Mouse (Mus musculus) liver, embryonic 12.5 days (tissue): ENCODE results near the gene Cd80. TPM values are rescaled to one million over a fixed set of nuclear protein-coding genes. Genes with fewer than 3 reads are reported as not detected.
"Not testable (repeated sequence)": the region's sequence is repeated elsewhere in the genome, so short reads cannot be mapped to it uniquely, and the experiment has no call there.

ENCODE experiments used
- ATAC-seq: fragments of 200-750 bp; cut with Nextera tagmentation; 2 replicates; pipeline ENCODE4 v1.8.0; 2017; ENCODE audit warnings: moderate number of reproducible peaks, mild to moderate bottlenecking, moderate library complexity
- H3K27ac ChIP-seq: fragments of 300-500 bp; sonication (generic); 2 replicates; pipeline ENCODE4 v1.5.1; 2016; ENCODE audit warnings: mild to moderate bottlenecking
- H3K27me3 ChIP-seq: fragments of 300-500 bp; sonication (generic); replicated peaks from 2 replicates; pipeline ENCODE4 v1.6.1; 2016; ENCODE audit warnings: mild to moderate bottlenecking, moderate library complexity
- H3K36me3 ChIP-seq: fragments of 300-500 bp; sonication (generic); 2 replicates; pipeline ENCODE4 v1.6.1; 2016; ENCODE audit warnings: mild to moderate bottlenecking, moderate library complexity
- H3K4me1 ChIP-seq: fragments of 300-500 bp; sonication (generic); 2 replicates; pipeline ENCODE4 v1.6.1; 2016
- H3K4me2 ChIP-seq: fragments of 300-500 bp; sonication (generic); 2 replicates; pipeline ENCODE4 v1.6.1; 2016; ENCODE audit warnings: mild to moderate bottlenecking, moderate library complexity
- H3K4me3 ChIP-seq: fragments of 300-500 bp; sonication (generic); 2 replicates; pipeline ENCODE4 v1.5.1; 2016; ENCODE audit warnings: mild to moderate bottlenecking, moderate library complexity
- H3K9ac ChIP-seq: fragments of 300-500 bp; sonication (generic); 2 replicates; pipeline ENCODE4 v1.6.1; 2016; ENCODE audit warnings: mild to moderate bottlenecking, moderate library complexity
- H3K9me3 ChIP-seq: fragments of 300-500 bp; sonication (generic); replicated peaks from 2 replicates; pipeline ENCODE4 v1.6.1; 2016; ENCODE audit warnings: mild to moderate bottlenecking, moderate library complexity
- WGBS: fragments of 180-500 bp; shearing (Covaris S2); methylation state at CpG from one replicate; pipeline ENCODE4 v1.1.7; 2016; ENCODE audit not compliant: insufficient replicate concordance; 5-methylcytosine and 5-hydroxymethylcytosine counted together
- polyA plus RNA-seq: library from polyadenylated mRNA; unstranded; fragments of >200 nt; fragmentation: Nextera tagmentation; extraction: Ambion mirVana; gene quantifications from 2 replicates; pipeline ENCODE4 v1.2.1, GENCODE M21; 2016

Gene Cd80
- polyA plus RNA-seq, 1 experiment from 2014 or later = 0.19 TPM

DNA sequence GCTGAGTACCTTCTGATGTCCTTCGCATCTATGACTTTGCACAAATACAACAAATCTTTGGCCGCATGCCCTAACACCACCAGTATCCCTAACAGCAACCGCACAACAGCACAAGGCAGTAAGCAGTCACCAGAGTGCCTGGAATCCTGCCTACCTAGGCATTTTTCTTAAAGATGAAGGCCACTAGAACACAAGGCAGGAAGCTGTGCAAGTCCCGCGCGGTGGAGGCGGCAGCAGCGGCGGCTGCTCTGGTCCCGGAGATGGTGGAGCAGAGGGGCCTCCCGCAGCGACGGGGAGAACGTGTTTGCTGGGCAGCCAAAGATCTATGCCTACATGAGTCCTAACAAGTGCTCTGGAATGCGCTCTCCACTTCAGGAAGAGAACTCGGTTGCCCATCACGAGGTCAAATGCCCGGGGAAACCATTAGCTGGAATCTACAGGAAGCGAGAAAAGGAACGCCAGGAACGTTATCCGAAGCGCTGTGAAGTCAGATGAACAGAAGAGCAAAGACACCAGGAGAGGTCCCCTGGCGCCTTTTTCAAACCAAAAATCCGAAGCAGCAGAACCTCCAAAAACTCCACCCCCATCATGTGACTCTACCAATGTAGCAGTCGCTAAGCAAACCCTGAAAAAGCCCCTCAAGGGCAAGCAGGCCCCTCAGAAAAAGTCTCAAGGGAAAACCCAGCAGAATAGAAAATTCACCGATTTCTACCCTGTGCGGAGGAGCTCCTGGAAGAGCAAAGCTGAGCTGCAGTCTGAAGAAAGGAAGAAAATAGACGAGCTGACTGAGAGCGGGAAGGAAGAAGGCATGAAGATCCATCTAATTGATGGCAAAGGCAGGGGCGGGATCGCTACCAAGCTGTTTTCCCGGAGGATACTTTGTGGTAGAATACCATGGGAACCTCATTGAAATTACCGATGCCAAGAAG, 21.2 kb downstream of the Cd80 start:
- Histone ChIP-seq H3K36me3 (no peaks in the 10 kb centered on the region), H3K27me3 (no peaks in the 10 kb centered on the region), H3K9me3 (no peaks in the 10 kb centered on the region), H3K4me1 (peaks cover 67% of the 10 kb centered on the region), H3K4me3 (peak overlapping the region; percentile 58), H3K27ac (peak overlapping the region; percentile 61; the same call in 1 of the 2 replicates), H3K9ac (peak overlapping the region; percentile 66), H3K4me2 (peak overlapping the region; percentile 87)
- 8% methylated on average over 34 of the region's 34 CpGs for WGBS
- ATAC-seq = peak; percentile 31; the same call in 1 of the 2 replicates

DNA sequence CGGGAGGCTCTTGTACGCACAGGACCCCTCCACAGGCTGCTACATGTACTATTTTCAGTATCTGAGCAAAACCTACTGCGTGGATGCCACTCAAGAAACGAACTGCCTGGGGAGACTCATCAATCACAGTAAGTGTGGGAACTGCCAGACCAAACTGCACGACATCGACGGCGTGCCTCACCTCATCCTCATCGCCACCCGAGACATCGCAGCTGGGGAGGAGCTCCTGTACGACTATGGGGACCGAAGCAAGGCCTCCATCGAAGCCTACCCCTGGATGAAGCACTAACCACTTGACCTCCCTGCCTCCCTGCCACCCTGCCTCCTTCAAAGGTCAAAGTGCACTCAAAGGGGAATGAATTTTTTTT, 21.9 kb downstream of the Cd80 start:
- peak overlapping the region; percentile 66; the same call in 1 of the 2 replicates for H3K9ac ChIP-seq

DNA sequence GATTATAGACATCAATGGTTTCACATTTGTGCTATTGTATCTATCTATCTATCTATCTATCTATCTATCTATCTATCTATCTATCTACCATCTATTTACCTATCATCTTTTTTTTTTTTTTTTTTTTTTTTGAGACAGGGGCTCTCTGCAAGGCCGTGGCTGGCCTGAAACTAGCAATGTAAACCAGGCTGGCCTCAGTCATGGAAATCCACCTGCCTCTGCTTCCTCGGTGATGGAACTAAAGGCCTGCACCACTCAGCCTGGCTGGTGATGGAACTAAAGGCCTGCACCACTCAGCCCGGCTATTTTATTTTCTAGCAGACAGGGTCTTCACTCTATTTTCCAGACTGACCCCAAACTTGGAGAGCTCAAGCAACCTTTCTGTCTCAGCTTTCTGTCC, 22.9 kb downstream of the Cd80 start:
- ATAC-seq = no peak
- H3K27me3 ChIP-seq = peaks cover 10% of the 10 kb centered on the region
- H3K9ac ChIP-seq = no peak overlapping the region
- no peaks in the 10 kb centered on the region for H3K9me3 ChIP-seq
- no peak overlapping the region for H3K4me3 ChIP-seq
- no peak overlapping the region for H3K27ac ChIP-seq
- H3K4me2 ChIP-seq = no peak overlapping the region
- H3K36me3 ChIP-seq = no peaks in the 10 kb centered on the region
- WGBS = 79% methylated on average over 3 of the region's 3 CpGs
- H3K4me1 ChIP-seq = peaks cover 64% of the 10 kb centered on the region

More for the DNA sequence above, 21.9 kb downstream of the Cd80 start:
- H3K4me1 ChIP-seq = peaks cover 67% of the 10 kb centered on the region
- WGBS = 50% methylated on average over 14 of the region's 14 CpGs
- not testable (repeated sequence) for H3K27ac ChIP-seq, ATAC-seq, H3K27me3 ChIP-seq, H3K36me3 ChIP-seq, H3K9me3 ChIP-seq
- H3K4me3 ChIP-seq = peak overlapping the region; percentile 58
- peak overlapping the region; percentile 87 for H3K4me2 ChIP-seq

DNA sequence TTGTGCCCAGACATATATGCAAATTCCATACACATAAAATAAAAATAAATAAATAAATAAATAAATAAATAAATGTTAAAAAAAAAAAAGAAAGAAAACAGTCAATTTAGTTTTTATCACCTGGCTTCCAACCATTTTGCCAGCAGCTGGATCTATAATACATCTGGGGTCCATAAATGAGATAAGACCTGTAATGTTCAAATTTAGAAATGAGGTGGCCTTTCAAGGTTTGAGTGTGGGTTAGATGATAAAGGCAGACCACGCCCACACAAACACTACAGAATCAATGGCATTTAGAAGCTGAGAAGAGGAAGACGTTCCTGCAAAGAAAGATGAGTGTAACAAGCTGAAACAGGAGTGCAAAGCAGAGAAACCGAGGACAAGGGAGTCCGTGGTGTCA, 26.0 kb downstream of the Cd80 start:
- H3K4me1 ChIP-seq = peaks cover 45% of the 10 kb centered on the region
- peak overlapping the region; percentile 41 for H3K4me2 ChIP-seq
- no peak overlapping the region for H3K4me3 ChIP-seq
- H3K9me3 ChIP-seq = no peaks in the 10 kb centered on the region
- WGBS = 29% methylated on average over 4 of the region's 4 CpGs
- ATAC-seq = peak; percentile 68; the same call in 1 of the 2 replicates
- H3K27me3 ChIP-seq = peaks cover 31% of the 10 kb centered on the region
- H3K9ac ChIP-seq = no peak overlapping the region
- no peak overlapping the region for H3K27ac ChIP-seq
- H3K36me3 ChIP-seq = no peaks in the 10 kb centered on the region

DNA sequence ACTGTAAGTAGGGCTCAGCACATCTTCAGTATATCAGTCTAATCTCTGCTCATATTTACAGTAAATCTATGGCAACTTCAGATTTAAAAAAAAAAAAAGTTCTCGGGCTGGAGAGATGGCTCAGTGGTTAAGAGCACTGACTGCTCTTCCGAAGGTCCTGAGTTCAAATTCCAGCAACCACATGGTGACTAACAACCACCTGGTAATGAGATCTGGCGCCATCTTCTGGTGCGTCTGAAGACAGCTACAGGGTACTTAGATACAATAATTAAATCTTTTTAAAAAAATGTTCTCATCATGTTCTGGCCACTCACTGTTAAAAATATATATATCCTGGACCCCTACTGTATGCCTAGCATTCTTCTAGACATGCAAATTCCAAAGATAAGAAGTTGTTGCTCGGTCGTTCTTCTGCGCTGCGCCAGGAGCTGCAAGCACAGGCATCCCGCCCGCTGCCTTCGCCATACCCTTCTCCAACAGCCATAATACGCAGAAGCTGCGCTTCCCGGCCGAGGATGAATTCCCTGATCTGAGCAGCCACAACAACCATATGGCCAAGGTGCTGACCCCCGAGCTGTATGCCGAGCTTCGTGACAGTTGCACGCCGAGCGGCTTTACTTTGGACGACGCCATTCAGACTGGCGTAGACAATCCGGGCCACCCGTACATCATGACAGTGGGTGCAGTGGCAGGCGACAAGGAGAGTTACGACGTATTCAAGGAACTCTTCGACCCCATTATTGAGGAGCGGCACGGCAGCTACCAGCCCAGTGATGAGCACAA, 27.6 kb downstream of the Cd80 start:
- Histone ChIP-seq H3K4me3 (peak overlapping the region; percentile 50), H3K9me3 (no peaks in the 10 kb centered on the region), H3K36me3 (no peaks in the 10 kb centered on the region), H3K4me1 (peaks cover 34% of the 10 kb centered on the region), H3K27ac (no peak overlapping the region), H3K4me2 (peak overlapping the region; percentile 81), H3K9ac (peak overlapping the region; percentile 55), H3K27me3 (peaks cover 31% of the 10 kb centered on the region)
- WGBS = 15% methylated on average over 32 of the region's 32 CpGs
- ATAC-seq = 0 out of 2 replicates have a peak, but pooled peaks have one; percentile 13

DNA sequence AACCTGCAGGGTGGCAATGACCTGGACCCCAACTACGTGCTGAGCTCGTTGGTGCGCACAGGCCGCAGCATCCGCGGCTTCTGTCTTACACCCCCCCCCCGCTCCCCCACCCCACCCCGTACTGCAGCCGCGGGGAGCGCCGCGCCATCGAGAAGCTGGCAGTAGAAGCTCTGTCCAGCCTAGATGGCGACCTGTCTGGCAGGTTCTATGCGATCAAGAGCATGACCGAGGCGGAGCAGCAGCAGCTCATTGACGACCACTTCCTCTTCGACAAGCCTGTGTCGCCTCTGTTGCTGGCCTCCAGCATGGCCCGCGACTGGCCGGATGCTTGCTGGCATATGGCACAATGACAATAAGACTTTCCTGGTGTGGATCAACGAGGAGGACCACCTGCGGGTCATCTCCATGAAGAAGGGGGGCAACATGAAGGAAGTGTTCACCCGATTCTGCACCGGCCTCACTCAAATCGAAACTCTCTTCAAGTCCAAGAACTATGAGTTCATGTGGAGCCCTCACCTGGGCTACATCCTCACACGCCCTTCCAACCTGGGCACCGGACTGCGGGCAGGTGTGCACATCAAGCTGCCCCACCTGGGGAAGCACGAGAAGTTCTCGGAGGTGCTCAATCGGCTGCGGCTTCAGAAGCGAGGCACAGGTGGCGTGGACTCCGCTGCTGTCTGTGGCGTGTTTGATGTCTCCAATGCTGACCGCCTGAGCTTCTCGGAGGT, 28.4 kb downstream of the Cd80 start:
- Histone ChIP-seq H3K4me3 (peak overlapping the region; percentile 50), H3K9ac (peak overlapping the region; percentile 55), H3K9me3 (no peaks in the 10 kb centered on the region), H3K36me3 (no peaks in the 10 kb centered on the region), H3K4me1 (peaks cover 34% of the 10 kb centered on the region), H3K4me2 (peak overlapping the region; percentile 81), H3K27me3 (peaks cover 31% of the 10 kb centered on the region), H3K27ac (no peak overlapping the region)
- WGBS = 15% methylated on average over 42 of the region's 42 CpGs
- ATAC-seq = peak; percentile 28; the same call in 1 of the 2 replicates

DNA sequence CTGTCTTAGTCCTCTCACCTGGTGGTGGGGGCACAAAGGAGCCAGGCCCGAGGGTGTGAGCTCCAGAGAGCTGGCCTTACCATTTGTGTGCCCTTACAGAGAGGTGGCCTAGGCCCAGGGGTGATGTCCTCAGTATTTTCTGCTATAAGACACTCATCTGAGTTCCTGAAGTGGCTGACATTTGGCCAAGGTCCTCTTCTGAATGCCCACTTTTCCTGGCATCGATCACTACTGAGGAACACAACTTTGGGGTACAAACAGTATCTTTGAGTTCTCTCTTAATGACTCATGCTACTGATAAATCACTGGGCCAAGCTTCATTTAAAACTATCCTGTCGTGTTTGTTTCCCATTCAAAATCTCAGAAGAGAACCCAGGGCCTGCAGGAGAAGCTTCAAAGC, 37.2 kb downstream of the Cd80 start:
- H3K4me2 ChIP-seq = no peak overlapping the region
- H3K27me3 ChIP-seq = 0 out of 2 replicates have a peak, but pooled peaks cover 4% of the 10 kb centered on the region
- 69% methylated on average over 3 of the region's 3 CpGs for WGBS
- no peaks in the 10 kb centered on the region for H3K9me3 ChIP-seq
- H3K36me3 ChIP-seq = peaks cover 12% of the 10 kb centered on the region
- H3K4me1 ChIP-seq = no peaks in the 10 kb centered on the region
- H3K9ac ChIP-seq = no peak overlapping the region
- H3K27ac ChIP-seq = no peak overlapping the region
- H3K4me3 ChIP-seq = no peak overlapping the region
- ATAC-seq = no peak

DNA sequence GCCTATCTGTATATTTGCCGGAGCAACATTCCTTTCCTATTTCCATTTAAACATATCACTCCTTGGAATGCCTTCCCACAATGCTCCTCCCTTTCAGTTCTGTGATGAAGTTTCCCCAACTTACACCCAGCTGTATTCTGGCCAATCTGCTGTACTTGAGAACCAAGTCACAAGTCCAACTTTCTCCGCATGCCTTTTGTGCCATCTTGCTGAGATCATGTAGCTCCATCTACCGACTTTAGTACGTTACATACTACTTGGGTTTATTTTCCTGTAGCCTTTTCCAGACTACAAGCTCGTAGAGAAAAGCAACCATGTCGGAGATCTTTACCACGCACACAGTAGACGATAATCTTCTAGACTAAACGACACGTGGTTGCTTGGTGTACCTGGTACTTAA, 38.5 kb downstream of the Cd80 start:
- H3K9me3 ChIP-seq = no peaks in the 10 kb centered on the region
- no peak overlapping the region for H3K4me2 ChIP-seq
- H3K4me1 ChIP-seq = no peaks in the 10 kb centered on the region
- no peak overlapping the region for H3K9ac ChIP-seq
- ATAC-seq = no peak
- H3K4me3 ChIP-seq = no peak overlapping the region
- H3K36me3 ChIP-seq = peaks cover 25% of the 10 kb centered on the region
- whole genome bisulfite sequencing = 80% methylated on average over 10 of the region's 10 CpGs
- 0 out of 2 replicates have a peak, but pooled peaks cover 4% of the 10 kb centered on the region for H3K27me3 ChIP-seq
- no peak overlapping the region for H3K27ac ChIP-seq

DNA sequence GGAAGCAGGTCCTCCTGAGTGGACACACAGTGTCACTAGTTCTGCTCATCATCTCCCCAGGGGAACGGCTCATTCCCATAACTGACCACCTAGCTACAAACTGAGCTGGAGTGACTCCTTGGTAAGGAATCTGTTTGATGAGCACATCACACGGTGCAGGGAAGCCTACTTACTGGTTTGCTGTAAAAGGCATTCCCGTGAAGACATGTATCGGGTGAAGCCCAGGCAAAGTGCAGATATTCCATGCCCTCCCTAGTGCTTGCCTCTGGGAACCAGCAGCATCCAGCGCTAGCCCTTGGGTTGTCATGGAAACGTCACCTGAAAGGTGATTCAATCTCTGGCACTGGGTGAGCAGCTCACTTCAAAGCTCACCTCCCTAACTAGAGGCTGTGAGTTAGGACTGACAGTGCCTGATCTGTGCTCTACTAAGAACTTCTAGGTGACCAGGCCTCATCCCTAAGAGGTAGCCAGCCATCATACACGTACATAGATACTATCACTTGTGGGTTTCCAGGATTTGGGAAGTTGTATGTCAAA, 41.3 kb downstream of the Cd80 start:
- WGBS = 79% methylated on average over 7 of the region's 7 CpGs
- Histone ChIP-seq H3K4me2 (no peak overlapping the region), H3K27me3 (no peaks in the 10 kb centered on the region), H3K9ac (no peak overlapping the region), H3K9me3 (no peaks in the 10 kb centered on the region), H3K27ac (no peak overlapping the region), H3K36me3 (peaks cover 45% of the 10 kb centered on the region), H3K4me3 (no peak overlapping the region), H3K4me1 (no peaks in the 10 kb centered on the region)
- ATAC-seq = no peak

DNA sequence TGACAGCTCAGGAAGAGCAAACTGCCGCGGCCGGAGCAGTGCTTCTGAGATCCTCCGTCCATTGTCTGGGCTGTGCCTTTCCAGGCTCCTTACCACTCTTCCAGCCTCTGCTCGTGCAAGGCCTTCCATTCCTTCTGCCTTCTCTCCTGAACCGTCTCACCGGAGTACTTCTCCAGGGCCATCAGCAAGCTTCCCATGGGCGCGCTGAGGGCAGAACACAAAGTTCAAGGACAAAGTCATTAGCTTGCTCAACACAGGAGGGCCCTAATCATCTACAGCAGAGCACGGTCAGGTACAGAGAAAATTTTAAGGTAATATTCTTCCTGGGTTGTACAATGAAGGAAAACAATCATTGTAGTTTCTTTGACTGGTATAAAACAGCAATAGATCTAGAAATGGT, 47.1 kb downstream of the Cd80 start:
- no peak overlapping the region for H3K27ac ChIP-seq
- no peaks in the 10 kb centered on the region for H3K27me3 ChIP-seq
- no peak for ATAC-seq
- H3K9ac ChIP-seq = no peak overlapping the region
- H3K36me3 ChIP-seq = peaks cover 80% of the 10 kb centered on the region
- WGBS = 82% methylated on average over 10 of the region's 10 CpGs
- H3K4me1 ChIP-seq = no peaks in the 10 kb centered on the region
- H3K4me2 ChIP-seq = no peak overlapping the region
- H3K4me3 ChIP-seq = no peak overlapping the region
- H3K9me3 ChIP-seq = no peaks in the 10 kb centered on the region

DNA sequence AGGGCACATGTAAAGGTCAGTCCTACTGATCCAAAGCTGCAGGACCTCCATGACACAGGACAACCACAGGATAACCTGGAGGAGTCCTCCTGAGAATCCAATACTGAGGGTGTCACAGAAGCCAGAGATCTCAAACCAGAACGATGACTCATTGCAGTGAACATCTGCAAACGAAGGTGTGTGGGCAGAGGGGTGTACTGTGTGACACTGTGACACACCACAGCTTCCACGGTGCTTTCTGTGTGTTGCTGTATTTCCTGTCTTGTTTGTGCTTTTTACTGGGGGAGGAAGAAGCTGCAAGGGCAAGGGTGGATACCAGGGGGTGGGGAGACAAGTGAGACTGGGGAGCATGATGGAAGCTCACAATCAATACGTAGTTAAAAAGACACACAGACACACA, 48.2 kb downstream of the Cd80 start:
- H3K4me3 ChIP-seq = no peak overlapping the region
- no peak overlapping the region for H3K27ac ChIP-seq
- H3K36me3 ChIP-seq = peaks cover 79% of the 10 kb centered on the region
- no peaks in the 10 kb centered on the region for H3K4me1 ChIP-seq
- no peak overlapping the region for H3K9ac ChIP-seq
- 72% methylated on average over 4 of the region's 4 CpGs for WGBS
- no peaks in the 10 kb centered on the region for H3K27me3 ChIP-seq
- H3K4me2 ChIP-seq = no peak overlapping the region
- no peak for ATAC-seq
- H3K9me3 ChIP-seq = no peaks in the 10 kb centered on the region
